Mouse (Mus musculus): ENCODE measurements at regions not wholly inside any gene's neighbourhood (a gene's known extent, or its start where the extent isn't known, plus 50 kb on each side); places are given as distances from the start of the nearest gene placed in this dataset.

DNA sequence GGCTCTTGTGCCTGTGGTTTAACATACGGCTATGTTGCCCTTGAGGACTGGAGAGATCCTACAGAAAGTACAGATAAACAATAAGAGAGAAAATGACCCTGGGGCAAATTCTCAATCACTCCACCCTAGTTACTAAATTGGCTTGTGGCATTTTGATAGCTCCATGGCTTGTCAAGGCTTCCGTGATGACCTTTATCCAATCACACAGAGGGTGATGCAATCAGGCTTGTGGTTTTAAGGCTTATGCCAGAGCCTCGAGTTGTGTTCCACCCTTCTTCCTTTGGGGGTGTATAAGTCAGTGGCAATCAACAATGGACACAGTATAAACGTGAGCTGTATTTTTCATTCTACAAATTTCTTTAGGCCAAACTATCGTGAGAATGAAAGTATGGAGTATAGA, 513.5 kb upstream of the Slit2 start:
- WGBS, result 69% methylated on average over 5 of the region's 5 CpGs

DNA sequence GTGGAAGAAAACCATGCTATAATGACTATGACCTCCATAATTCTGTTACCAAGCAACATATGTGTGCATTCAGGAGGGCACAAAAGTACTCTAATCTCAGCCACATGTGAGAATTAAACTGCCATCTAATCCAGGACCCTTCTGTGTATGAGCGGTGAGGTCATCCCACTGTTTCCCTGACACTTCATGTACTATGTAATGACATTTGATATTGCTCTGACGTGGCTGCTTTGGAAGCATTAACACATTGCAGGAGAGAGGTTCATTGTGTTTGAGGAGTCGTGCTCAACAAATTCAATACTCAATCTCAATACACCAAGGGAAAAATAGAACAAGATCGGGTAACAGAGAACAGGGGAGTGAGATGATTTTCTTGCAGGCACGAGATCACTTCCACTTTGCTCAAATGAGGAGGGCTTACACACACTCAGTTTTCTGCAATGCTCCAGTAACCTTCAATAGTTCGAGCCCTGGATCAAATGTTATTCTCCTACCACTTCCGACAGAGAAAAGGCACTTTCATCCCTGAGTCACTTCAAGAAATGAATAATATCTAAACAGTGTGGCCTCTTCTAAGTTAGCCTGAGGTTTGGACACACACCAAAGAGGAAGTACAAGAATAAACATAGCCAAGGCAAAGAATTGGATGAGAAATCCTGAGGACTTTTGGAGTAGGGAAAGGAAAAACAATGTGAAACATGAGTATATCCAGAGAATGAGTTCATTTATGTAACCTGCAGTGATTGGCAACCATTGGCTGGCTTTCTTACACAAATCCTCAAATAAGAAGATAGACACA, 510.7 kb upstream of the Slit2 start:
- no peak overlapping the region for H3K4me3 ChIP-seq (replicated peaks)
- no peaks in the 10 kb centered on the region for H3K4me1 ChIP-seq
- no peaks in the 10 kb centered on the region for H3K9me3 ChIP-seq (replicated peaks)
- H3K9ac ChIP-seq, result no peak overlapping the region
- no peak overlapping the region for H3K4me2 ChIP-seq
- H3K36me3 ChIP-seq, result no peaks in the 10 kb centered on the region
- ATAC-seq (replicated peaks; ENCODE audit: low FRiP score), result no peak
- H3K27ac ChIP-seq, result no peak overlapping the region
- WGBS, result 43% methylated on average over 7 of the region's 7 CpGs
- no peaks in the 10 kb centered on the region for H3K27me3 ChIP-seq

More for the DNA sequence above, 513.5 kb upstream of the Slit2 start:
- no peaks in the 10 kb centered on the region for H3K36me3 ChIP-seq
- no peaks in the 10 kb centered on the region for H3K9me3 ChIP-seq (replicated peaks)
- H3K27ac ChIP-seq, result no peak overlapping the region
- H3K4me2 ChIP-seq, result no peak overlapping the region
- no peaks in the 10 kb centered on the region for H3K27me3 ChIP-seq
- H3K4me3 ChIP-seq (replicated peaks), result no peak overlapping the region
- H3K9ac ChIP-seq, result no peak overlapping the region
- no peak for ATAC-seq (replicated peaks; ENCODE audit: low FRiP score)
- no peaks in the 10 kb centered on the region for H3K4me1 ChIP-seq

DNA sequence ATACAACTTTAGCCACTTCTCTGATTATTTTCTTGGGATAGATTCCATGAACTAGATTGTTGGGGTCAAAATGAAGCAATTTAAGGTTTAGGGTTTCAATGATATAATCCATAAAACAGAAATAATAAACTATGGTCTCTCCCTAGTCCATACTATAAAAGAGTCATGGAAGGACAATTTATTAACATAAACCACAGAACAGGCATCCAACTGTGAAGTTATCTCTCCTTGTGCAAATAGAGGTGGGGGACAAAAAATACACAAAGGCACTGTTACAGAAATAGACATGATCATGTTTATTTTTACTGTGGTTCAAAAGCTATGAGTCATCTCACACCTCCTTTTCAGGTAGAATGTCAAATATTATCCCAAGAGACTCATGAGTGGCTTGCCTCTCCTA, 503.0 kb upstream of the Slit2 start:
- no peak overlapping the region for H3K9ac ChIP-seq
- 0 out of 2 replicates have a peak, but pooled peaks have one; percentile 52 for ATAC-seq (replicated peaks; ENCODE audit: low FRiP score)
- no peaks in the 10 kb centered on the region for H3K27me3 ChIP-seq
- H3K4me1 ChIP-seq, result no peaks in the 10 kb centered on the region
- no peak overlapping the region for H3K4me2 ChIP-seq
- no peak overlapping the region for H3K4me3 ChIP-seq (replicated peaks)
- no peaks in the 10 kb centered on the region for H3K36me3 ChIP-seq
- no peaks in the 10 kb centered on the region for H3K9me3 ChIP-seq (replicated peaks)
- no peak overlapping the region for H3K27ac ChIP-seq

DNA sequence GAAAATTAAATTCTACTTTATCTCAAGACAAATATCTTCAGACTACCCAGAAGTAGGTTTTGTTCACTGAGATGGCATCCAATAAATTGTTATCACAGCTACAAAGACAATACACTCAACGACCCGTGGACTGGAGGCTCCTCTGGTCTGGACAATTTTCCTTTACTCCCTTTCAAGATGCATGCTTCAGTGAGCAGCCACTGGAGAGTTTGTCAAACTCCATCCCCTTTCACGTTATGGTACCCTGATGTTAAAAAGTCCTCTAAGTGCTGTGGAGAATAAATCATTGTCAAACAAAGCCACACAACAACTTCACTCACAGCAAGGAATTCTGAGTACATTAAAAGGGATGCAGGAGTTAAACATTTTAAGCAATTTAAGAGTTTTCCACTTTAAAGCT, 486.7 kb upstream of the Slit2 start:
- Histone ChIP-seq H3K9me3 (replicated peaks) (no peaks in the 10 kb centered on the region), H3K4me1 (no peaks in the 10 kb centered on the region), H3K9ac (no peak overlapping the region), H3K27ac (no peak overlapping the region), H3K36me3 (no peaks in the 10 kb centered on the region), H3K4me2 (no peak overlapping the region), H3K27me3 (no peaks in the 10 kb centered on the region), H3K4me3 (replicated peaks) (no peak overlapping the region)
- WGBS, result 11% methylated on average over 3 of the region's 3 CpGs
- ATAC-seq (replicated peaks; ENCODE audit: low FRiP score), result peak; percentile 90

DNA sequence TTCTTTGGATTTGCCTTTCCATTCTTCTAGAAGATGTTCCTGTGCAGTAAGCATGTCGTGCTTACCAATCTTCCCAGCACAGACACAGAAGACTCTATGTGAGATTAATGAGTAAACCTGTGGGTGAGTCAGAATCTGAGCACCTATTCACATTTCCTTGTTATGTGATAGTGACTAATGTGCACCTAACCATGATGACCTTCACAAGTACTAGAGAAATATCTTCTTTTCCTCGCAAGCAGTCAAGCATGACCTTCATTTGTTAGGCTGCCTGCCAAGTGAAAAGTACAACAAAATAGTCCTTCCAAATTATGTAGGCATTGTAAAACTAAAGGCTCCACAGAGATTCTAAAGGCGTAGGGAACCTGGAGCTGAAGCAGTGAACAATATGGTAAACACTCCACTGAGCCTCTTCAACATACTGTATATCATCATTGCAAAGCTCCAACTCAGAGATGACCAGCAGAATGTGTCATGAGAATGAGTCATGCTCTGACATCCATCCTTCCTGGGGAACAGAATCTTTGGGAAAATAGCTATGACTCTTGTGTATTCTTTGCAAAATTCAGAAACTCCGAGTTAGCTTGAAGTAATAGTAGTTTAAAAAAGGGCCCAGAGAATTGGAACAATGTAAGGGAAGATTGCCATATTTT, 480.0 kb upstream of the Slit2 start:
- Histone ChIP-seq H3K4me2 (no peak overlapping the region), H3K4me1 (no peaks in the 10 kb centered on the region), H3K4me3 (replicated peaks) (no peak overlapping the region), H3K9me3 (replicated peaks) (no peaks in the 10 kb centered on the region), H3K27ac (no peak overlapping the region), H3K9ac (no peak overlapping the region), H3K27me3 (no peaks in the 10 kb centered on the region), H3K36me3 (no peaks in the 10 kb centered on the region)
- ATAC-seq (replicated peaks; ENCODE audit: low FRiP score), result peak; percentile 56; the same call in 1 of the 2 replicates
- WGBS, result 59% methylated on average over 4 of the region's 4 CpGs

DNA sequence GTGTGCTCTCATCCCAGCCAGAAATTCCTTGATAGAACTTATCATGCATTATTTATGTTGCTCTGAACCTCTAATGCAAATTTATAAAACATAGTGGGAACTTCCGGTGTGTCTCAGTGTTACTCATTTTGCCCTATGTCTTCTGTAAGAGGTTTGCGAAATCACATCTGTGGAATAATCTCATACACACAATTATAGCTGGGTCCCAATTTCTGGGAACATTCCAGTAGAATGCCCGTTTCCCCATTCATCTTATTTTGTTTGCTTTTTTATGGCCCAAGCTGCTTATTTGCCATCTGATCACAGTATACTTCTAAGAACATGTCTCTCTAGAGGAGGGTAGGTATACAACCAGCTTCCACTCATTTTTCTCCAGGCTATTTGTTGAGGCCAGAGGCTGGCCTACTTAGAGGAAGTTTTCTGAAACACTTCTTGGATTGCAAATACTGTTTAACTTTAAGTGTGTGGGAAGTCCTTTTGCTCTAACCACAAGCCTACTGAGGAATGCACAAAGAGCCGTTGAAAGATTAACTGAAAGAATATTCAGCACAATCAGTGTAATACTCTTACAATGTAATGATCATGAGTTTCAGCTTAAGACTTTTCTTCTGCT, 474.1 kb upstream of the Slit2 start:
- H3K9ac ChIP-seq, result no peak overlapping the region
- H3K4me1 ChIP-seq, result no peaks in the 10 kb centered on the region
- no peak for ATAC-seq (replicated peaks; ENCODE audit: low FRiP score)
- H3K9me3 ChIP-seq (replicated peaks), result no peaks in the 10 kb centered on the region
- 78% methylated on average over 4 of the region's 4 CpGs for WGBS
- H3K36me3 ChIP-seq, result no peaks in the 10 kb centered on the region
- no peak overlapping the region for H3K4me3 ChIP-seq (replicated peaks)
- no peak overlapping the region for H3K27ac ChIP-seq
- H3K4me2 ChIP-seq, result no peak overlapping the region
- no peaks in the 10 kb centered on the region for H3K27me3 ChIP-seq

DNA sequence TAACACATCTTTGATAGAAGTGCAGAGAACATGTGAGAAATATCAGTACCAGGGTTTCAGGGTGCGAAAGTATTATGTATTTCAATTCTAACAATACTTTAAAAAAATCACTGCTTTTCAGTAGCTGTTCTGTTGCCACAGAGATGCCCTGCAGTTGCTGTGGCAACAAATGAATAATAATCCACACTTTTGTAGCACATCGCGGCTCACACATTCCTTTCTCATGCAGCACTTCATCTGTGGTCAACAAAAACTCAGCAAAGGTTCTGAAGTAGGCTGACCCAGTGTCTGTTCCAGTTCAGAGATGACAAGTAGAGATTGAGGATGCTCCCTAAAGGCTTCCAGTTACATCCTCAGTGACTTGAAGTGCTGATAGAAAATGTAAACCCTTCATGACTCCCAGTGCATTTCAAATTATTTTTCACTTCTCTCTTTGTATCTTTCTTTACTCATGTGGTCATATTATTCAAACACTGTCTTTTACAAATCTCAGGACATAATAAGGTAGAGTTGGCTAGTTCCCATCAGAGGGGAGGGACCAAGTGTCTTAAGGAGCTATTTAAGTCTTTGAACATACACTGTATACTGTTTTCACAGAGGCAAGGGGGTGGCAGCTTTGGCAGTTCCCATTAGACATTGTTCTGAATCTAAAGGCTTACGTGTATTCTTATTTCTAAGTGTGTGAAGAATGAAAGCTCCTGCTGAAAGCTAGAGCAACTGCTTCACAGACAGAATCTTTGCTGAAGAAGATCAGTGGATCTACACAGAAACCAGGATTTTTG, 460.6 kb upstream of the Slit2 start:
- no peak for ATAC-seq (replicated peaks; ENCODE audit: low FRiP score)
- Histone ChIP-seq H3K36me3 (no peaks in the 10 kb centered on the region), H3K9me3 (replicated peaks) (no peaks in the 10 kb centered on the region), H3K9ac (no peak overlapping the region), H3K27me3 (no peaks in the 10 kb centered on the region), H3K27ac (no peak overlapping the region), H3K4me3 (replicated peaks) (no peak overlapping the region), H3K4me2 (no peak overlapping the region), H3K4me1 (no peaks in the 10 kb centered on the region)
- WGBS, result 64% methylated on average over 4 of the region's 4 CpGs

DNA sequence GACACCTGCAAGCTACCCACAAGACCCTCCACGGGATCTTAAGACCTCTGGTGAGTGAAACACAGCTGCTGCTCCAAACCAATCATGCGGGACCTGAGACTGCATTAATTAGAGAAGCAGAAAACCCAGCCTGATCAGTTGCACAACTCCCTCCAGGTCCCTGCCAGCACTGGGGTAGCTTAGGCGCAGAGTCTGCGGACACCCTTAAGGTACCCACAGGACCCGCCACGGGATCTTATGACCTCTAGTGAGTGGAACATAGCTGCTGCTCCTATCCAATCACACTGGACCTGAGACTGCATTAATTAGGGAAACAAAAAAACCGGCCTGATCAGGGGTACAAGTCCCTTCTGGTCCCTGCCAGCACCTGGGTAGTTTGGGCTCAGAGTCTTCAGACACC, 454.3 kb upstream of the Slit2 start:
- 82% methylated on average over 7 of the region's 7 CpGs for WGBS
- no peaks in the 10 kb centered on the region for H3K9me3 ChIP-seq (replicated peaks)
- H3K4me2 ChIP-seq, result no peak overlapping the region
- H3K36me3 ChIP-seq, result no peaks in the 10 kb centered on the region
- ATAC-seq (replicated peaks; ENCODE audit: low FRiP score), result peak; percentile 33; the same call in 1 of the 2 replicates
- H3K4me1 ChIP-seq, result no peaks in the 10 kb centered on the region
- no peak overlapping the region for H3K9ac ChIP-seq
- H3K27me3 ChIP-seq, result no peaks in the 10 kb centered on the region
- no peak overlapping the region for H3K27ac ChIP-seq
- no peak overlapping the region for H3K4me3 ChIP-seq (replicated peaks)

DNA sequence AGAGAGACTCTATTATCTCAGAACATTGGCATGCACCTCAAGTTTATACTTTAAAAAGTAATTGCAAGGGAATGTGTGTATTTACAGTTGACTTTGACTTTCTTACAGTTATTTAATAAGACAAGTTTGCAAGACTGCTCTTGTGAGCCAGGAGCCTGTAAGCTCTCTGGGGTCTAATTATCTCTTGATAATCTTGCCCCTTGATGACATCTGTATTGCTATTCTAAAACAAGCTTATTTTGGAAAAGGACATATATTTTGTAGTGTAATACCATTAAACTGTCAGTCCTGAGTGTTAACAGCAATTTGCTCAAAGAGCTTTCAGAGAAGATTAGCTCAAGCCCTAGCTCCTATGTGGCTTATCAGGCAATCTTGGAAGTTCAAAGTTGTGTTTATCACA, 445.4 kb upstream of the Slit2 start:
- Histone ChIP-seq H3K36me3 (no peaks in the 10 kb centered on the region), H3K4me1 (no peaks in the 10 kb centered on the region), H3K4me3 (replicated peaks) (no peak overlapping the region), H3K9ac (no peak overlapping the region), H3K9me3 (replicated peaks) (no peaks in the 10 kb centered on the region), H3K4me2 (no peak overlapping the region), H3K27me3 (no peaks in the 10 kb centered on the region), H3K27ac (no peak overlapping the region)
- 0 out of 2 replicates have a peak, but pooled peaks have one; percentile 36 for ATAC-seq (replicated peaks; ENCODE audit: low FRiP score)

DNA sequence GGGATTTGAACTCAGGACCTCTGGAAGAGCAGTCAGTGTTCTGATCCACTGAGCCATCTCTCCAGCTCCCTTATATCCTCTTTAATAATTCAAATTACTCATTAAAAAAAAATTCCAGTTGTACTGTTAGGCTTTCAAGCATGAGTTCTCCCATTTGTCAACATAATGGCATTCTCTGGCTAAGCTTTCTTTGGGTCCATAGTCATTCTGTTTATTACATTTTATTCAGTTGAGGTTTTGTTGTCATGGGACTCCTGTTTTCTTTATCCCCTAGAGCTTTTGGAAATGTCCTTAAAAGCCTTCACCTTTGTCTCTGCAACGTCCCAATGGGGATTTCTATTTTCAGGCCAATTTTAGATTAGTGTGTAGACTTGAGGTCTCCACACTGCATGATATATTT, 440.7 kb upstream of the Slit2 start:
- Histone ChIP-seq H3K36me3 (no peaks in the 10 kb centered on the region), H3K9ac (no peak overlapping the region), H3K27ac (no peak overlapping the region), H3K4me3 (replicated peaks) (no peak overlapping the region), H3K4me1 (no peaks in the 10 kb centered on the region), H3K4me2 (no peak overlapping the region), H3K9me3 (replicated peaks) (no peaks in the 10 kb centered on the region), H3K27me3 (no peaks in the 10 kb centered on the region)
- no peak for ATAC-seq (replicated peaks; ENCODE audit: low FRiP score)
- WGBS, result 85% methylated on average over 1 of the region's 1 CpGs

DNA sequence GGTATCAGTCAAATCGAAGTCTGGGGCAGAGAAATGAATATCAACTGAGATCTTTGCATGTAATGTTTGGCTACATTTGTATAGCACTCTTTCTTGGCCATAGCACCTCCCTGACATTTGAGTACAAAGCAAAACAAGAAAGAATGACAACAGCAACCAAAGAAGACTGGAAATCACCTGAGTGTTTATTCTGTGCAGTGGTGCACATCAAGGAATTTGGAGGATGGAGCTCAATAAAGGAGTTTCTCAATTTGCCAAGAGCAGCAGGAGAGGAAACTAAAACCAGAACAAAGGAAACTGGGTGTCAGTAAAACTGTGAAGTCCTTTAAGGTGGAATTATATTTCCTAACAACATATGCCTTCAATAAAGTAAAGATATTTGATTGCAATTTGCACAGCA, 426.2 kb upstream of the Slit2 start:
- Histone ChIP-seq H3K9me3 (replicated peaks) (no peaks in the 10 kb centered on the region), H3K27ac (no peak overlapping the region), H3K27me3 (no peaks in the 10 kb centered on the region), H3K4me1 (no peaks in the 10 kb centered on the region), H3K36me3 (no peaks in the 10 kb centered on the region), H3K4me3 (replicated peaks) (no peak overlapping the region), H3K9ac (no peak overlapping the region), H3K4me2 (no peak overlapping the region)
- 41% methylated on average over 1 of the region's 1 CpGs for WGBS
- ATAC-seq (replicated peaks; ENCODE audit: low FRiP score), result peak; percentile 89

Measured in kidney, embryonic 15.5 days (tissue).